Mouse (Mus musculus): ENCODE results near the gene Bri3bp. TPM values are rescaled to one million over a fixed set of nuclear protein-coding genes. Genes with fewer than 3 reads are reported as not detected.
A peak's percentile ranks its signal among the peaks of the same experiment; 100 is the strongest.

The Bri3bp gene
- total and polyA plus RNA-seq, 2 experiments from 2014 or later = 27.8 to 65.8 TPM

DNA sequence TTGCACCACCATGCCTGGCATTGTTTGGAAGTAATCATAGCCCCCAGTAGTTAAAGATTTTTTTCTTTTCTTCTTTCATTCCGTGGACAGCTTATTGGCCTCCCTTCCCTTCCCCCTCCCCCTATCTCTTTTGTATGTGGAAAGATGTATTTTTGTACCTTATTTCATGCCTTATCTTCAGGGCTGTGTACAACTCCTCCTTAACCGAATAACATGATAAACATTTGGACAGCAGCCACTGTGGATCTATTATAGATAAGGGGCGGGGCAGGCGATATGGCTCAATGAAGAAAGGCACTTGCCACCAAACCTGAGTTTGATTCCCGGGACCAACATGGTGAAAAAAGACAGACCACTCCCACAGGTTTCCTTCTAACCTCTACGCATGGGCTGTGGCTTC lies 16.2 kb downstream of the Bri3bp start:
- no peak overlapping the region for H3K27ac ChIP-seq (ENCODE audit: low read depth)
- no peaks in the 10 kb centered on the region for H3K9me3 ChIP-seq (replicated peaks; ENCODE audit: control insufficient read depth, low read length)
- H3K4me1 ChIP-seq (ENCODE audit: control insufficient read depth, insufficient read depth) = no peaks in the 10 kb centered on the region
- WGBS = 74% methylated on average over 6 of the region's 6 CpGs
- ATAC-seq (ENCODE audit: insufficient read depth, low read depth) (no peak), DNase-seq (ENCODE audit: low spot score) (no peak)
- no peak for TF ChIP-seq EP300 (IDR thresholded peaks at IDR 0.05; ENCODE audit: low read depth)
- no peak for TF ChIP-seq CTCF (IDR thresholded peaks at IDR 0.05; ENCODE audit: low read depth)
- no peak overlapping the region for H3K4me3 ChIP-seq (ENCODE audit: low read depth, low read length)
- no peak overlapping the region for H3K4me2 ChIP-seq (ENCODE audit: low read depth, low read length)
- no peaks in the 10 kb centered on the region for H3K27me3 ChIP-seq (ENCODE audit: control insufficient read depth, insufficient read depth, low read length)
- H3K9ac ChIP-seq (replicated peaks; ENCODE audit: low read depth, low read length) = no peak overlapping the region
- peaks cover 29% of the 10 kb centered on the region for H3K36me3 ChIP-seq (replicated peaks; ENCODE audit: control insufficient read depth, insufficient read depth, low read length)

- Histone ChIP-seq H3K4me2 (ENCODE audit: low read depth, low read length) (no peak overlapping the region), H3K36me3 (replicated peaks; ENCODE audit: control insufficient read depth, insufficient read depth, low read length) (peaks cover 7% of the 10 kb centered on the region; the same call in 1 of the 2 replicates), H3K27ac (ENCODE audit: low read depth) (no peak overlapping the region), H3K27me3 (ENCODE audit: control insufficient read depth, insufficient read depth, low read length) (no peaks in the 10 kb centered on the region), H3K9me3 (replicated peaks; ENCODE audit: control insufficient read depth, low read length) (no peaks in the 10 kb centered on the region), H3K4me1 (ENCODE audit: control insufficient read depth, insufficient read depth) (0 out of 2 replicates have a peak, but pooled peaks cover 5% of the 10 kb centered on the region), H3K4me3 (ENCODE audit: low read depth, low read length) (no peak overlapping the region), H3K9ac (replicated peaks; ENCODE audit: low read depth, low read length) (no peak overlapping the region)
- 80% methylated on average over 3 of the region's 3 CpGs for WGBS
- TF ChIP-seq CTCF (IDR thresholded peaks at IDR 0.05; ENCODE audit: low read depth) (no peak; the same call in 1 of the 2 replicates), EP300 (IDR thresholded peaks at IDR 0.05; ENCODE audit: low read depth) (no peak)
- no peak for ATAC-seq (ENCODE audit: insufficient read depth, low read depth)
- no peak for DNase-seq (ENCODE audit: low spot score)
Measured at GRCm38 (mm10) chr5:125460574-125460973, 19.2 kb downstream of the Bri3bp start.

- Histone ChIP-seq H3K4me3 (ENCODE audit: low read depth, low read length) (no peak overlapping the region), H3K9me3 (replicated peaks; ENCODE audit: control insufficient read depth, low read length) (no peaks in the 10 kb centered on the region), H3K9ac (replicated peaks; ENCODE audit: low read depth, low read length) (no peak overlapping the region), H3K4me2 (ENCODE audit: low read depth, low read length) (no peak overlapping the region), H3K36me3 (replicated peaks; ENCODE audit: control insufficient read depth, insufficient read depth, low read length) (no peaks in the 10 kb centered on the region), H3K27ac (ENCODE audit: low read depth) (no peak overlapping the region), H3K27me3 (ENCODE audit: control insufficient read depth, insufficient read depth, low read length) (no peaks in the 10 kb centered on the region), H3K4me1 (ENCODE audit: control insufficient read depth, insufficient read depth) (0 out of 2 replicates have a peak, but pooled peaks cover 5% of the 10 kb centered on the region)
- DNase-seq (ENCODE audit: low spot score) (no peak), ATAC-seq (ENCODE audit: insufficient read depth, low read depth) (no peak)
- peak; percentile 66 for TF ChIP-seq CTCF (IDR thresholded peaks at IDR 0.05; ENCODE audit: low read depth)
- no peak for TF ChIP-seq EP300 (IDR thresholded peaks at IDR 0.05; ENCODE audit: low read depth)
- 27% methylated on average over 10 of the region's 10 CpGs for WGBS
Measured at GRCm38 (mm10) chr5:125461868-125462445, 20.6 kb downstream of the Bri3bp start.

DNA sequence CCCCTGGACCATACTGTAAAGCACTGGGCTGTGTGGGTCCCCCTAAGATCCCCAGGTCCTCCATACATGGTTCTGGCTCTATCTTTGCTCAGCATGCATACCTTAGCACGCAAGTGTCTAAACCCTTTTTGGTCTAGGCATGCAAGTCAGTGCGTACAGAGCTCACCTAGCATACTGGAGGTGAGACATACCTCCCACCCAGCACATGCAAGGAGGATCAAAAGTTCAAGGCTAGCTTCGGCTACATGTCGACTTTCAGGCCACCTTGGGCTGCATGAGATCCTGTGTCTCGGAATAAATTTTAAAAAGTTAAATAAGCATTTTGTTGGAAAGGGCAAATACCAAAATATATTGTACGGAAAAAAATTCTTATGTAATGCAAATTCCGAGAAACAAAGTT lies 23.8 kb downstream of the Bri3bp start:
- no peaks in the 10 kb centered on the region for H3K9me3 ChIP-seq (replicated peaks; ENCODE audit: control insufficient read depth, low read length)
- TF ChIP-seq CTCF (IDR thresholded peaks at IDR 0.05; ENCODE audit: low read depth) (no peak), EP300 (IDR thresholded peaks at IDR 0.05; ENCODE audit: low read depth) (no peak)
- WGBS = 36% methylated on average over 7 of the region's 7 CpGs
- DNase-seq (ENCODE audit: low spot score) = no peak
- H3K4me3 ChIP-seq (ENCODE audit: low read depth, low read length) = peak overlapping the region; percentile 26
- H3K36me3 ChIP-seq (replicated peaks; ENCODE audit: control insufficient read depth, insufficient read depth, low read length) = no peaks in the 10 kb centered on the region
- no peaks in the 10 kb centered on the region for H3K27me3 ChIP-seq (ENCODE audit: control insufficient read depth, insufficient read depth, low read length)
- no peak overlapping the region for H3K9ac ChIP-seq (replicated peaks; ENCODE audit: low read depth, low read length)
- H3K27ac ChIP-seq (ENCODE audit: low read depth) = no peak overlapping the region
- 0 out of 2 replicates have a peak, but pooled peaks cover 5% of the 10 kb centered on the region for H3K4me1 ChIP-seq (ENCODE audit: control insufficient read depth, insufficient read depth)
- no peak for ATAC-seq (ENCODE audit: insufficient read depth, low read depth)
- H3K4me2 ChIP-seq (ENCODE audit: low read depth, low read length) = peak overlapping the region; percentile 49

- H3K27me3 ChIP-seq (ENCODE audit: control insufficient read depth, insufficient read depth, low read length) = no peaks in the 10 kb centered on the region
- H3K4me1 ChIP-seq (ENCODE audit: control insufficient read depth, insufficient read depth) = 0 out of 2 replicates have a peak, but pooled peaks cover 5% of the 10 kb centered on the region
- H3K27ac ChIP-seq (ENCODE audit: low read depth) = no peak overlapping the region
- no peak overlapping the region for H3K9ac ChIP-seq (replicated peaks; ENCODE audit: low read depth, low read length)
- peak overlapping the region; percentile 26 for H3K4me3 ChIP-seq (ENCODE audit: low read depth, low read length)
- DNase-seq (ENCODE audit: low spot score) = peak; percentile 95
- H3K9me3 ChIP-seq (replicated peaks; ENCODE audit: control insufficient read depth, low read length) = no peaks in the 10 kb centered on the region
- WGBS = under 1% methylated on average over 25 of the region's 25 CpGs
- H3K36me3 ChIP-seq (replicated peaks; ENCODE audit: control insufficient read depth, insufficient read depth, low read length) = no peaks in the 10 kb centered on the region
- peak overlapping the region; percentile 49 for H3K4me2 ChIP-seq (ENCODE audit: low read depth, low read length)
- TF ChIP-seq EP300 (IDR thresholded peaks at IDR 0.05; ENCODE audit: low read depth) (no peak), CTCF (IDR thresholded peaks at IDR 0.05; ENCODE audit: low read depth) (no peak)
- peak; percentile 100 for ATAC-seq (ENCODE audit: insufficient read depth, low read depth)
Measured at GRCm38 (mm10) chr5:125465701-125466106, 24.3 kb downstream of the Bri3bp start.

GRCm38 (mm10) chr5:125466483-125466882 lies 25.1 kb downstream of the Bri3bp start:
- Histone ChIP-seq H3K9me3 (replicated peaks; ENCODE audit: control insufficient read depth, low read length) (no peaks in the 10 kb centered on the region), H3K27me3 (ENCODE audit: control insufficient read depth, insufficient read depth, low read length) (no peaks in the 10 kb centered on the region), H3K27ac (ENCODE audit: low read depth) (no peak overlapping the region), H3K36me3 (replicated peaks; ENCODE audit: control insufficient read depth, insufficient read depth, low read length) (no peaks in the 10 kb centered on the region), H3K4me1 (ENCODE audit: control insufficient read depth, insufficient read depth) (0 out of 2 replicates have a peak, but pooled peaks cover 5% of the 10 kb centered on the region), H3K4me2 (ENCODE audit: low read depth, low read length) (no peak overlapping the region), H3K9ac (replicated peaks; ENCODE audit: low read depth, low read length) (no peak overlapping the region), H3K4me3 (ENCODE audit: low read depth, low read length) (no peak overlapping the region)
- 83% methylated on average over 5 of the region's 5 CpGs for WGBS
- DNase-seq (ENCODE audit: low spot score) = no peak
- ATAC-seq (ENCODE audit: insufficient read depth, low read depth) = no peak
- TF ChIP-seq EP300 (IDR thresholded peaks at IDR 0.05; ENCODE audit: low read depth) = no peak
- no peak for TF ChIP-seq CTCF (IDR thresholded peaks at IDR 0.05; ENCODE audit: low read depth)
